Mouse (Mus musculus): ENCODE measurements around the gene Nhlrc1.

Nhlrc1 gene

GRCm38 (mm10) chr13:47014334-47015194 is at the start of gene Nhlrc1:
TSS of gene Nhlrc1 (minus strand) at chr13:47014850.
- DNase-seq (ENCODE audit: low spot score in 2 of 2) = peak; percentile 46 to 79

- DNase-seq (ENCODE audit: low spot score in 2 of 2) = no peak
These were observed 49.5 kb upstream of the Nhlrc1 start for GRCm38 (mm10) chr13:47063985-47064760.

- DNase-seq (ENCODE audit: low spot score in 2 of 2) = peak; percentile 38 to 72
These were observed 48.1 kb upstream of the Nhlrc1 start for GRCm38 (mm10) chr13:47062756-47063155.

- DNase-seq (ENCODE audit: low spot score in 2 of 2) = no peak
These were observed 42.1 kb upstream of the Nhlrc1 start for GRCm38 (mm10) chr13:47056781-47057180.

GRCm38 (mm10) chr13:47056126-47056525 is 41.5 kb upstream of the Nhlrc1 start:
- no peak for DNase-seq (ENCODE audit: low spot score in 2 of 2)

GRCm38 (mm10) chr13:47053971-47054370 is 39.3 kb upstream of the Nhlrc1 start:
- DNase-seq (ENCODE audit: low spot score in 2 of 2) = no peak

GRCm38 (mm10) chr13:47050009-47050408 is 35.4 kb upstream of the Nhlrc1 start:
- no peak for DNase-seq (ENCODE audit: low spot score in 2 of 2)

- DNase-seq (ENCODE audit: low spot score in 2 of 2) = no peak
These were observed 33.3 kb upstream of the Nhlrc1 start for GRCm38 (mm10) chr13:47047996-47048395.

- DNase-seq (ENCODE audit: low spot score in 2 of 2) = no peak
These were observed 29.9 kb upstream of the Nhlrc1 start, which contains the start of gene Tpmt for GRCm38 (mm10) chr13:47044617-47044947. TSS of gene Tpmt (minus strand) at chr13:47044737.

GRCm38 (mm10) chr13:47043833-47044616 is 29.4 kb upstream of the Nhlrc1 start:
- no peak for DNase-seq (ENCODE audit: low spot score in 2 of 2)

GRCm38 (mm10) chr13:47043030-47043680 is 28.5 kb upstream of the Nhlrc1 start, which contains the start of gene Kdm1b:
TSS of gene Kdm1b (plus strand) at chr13:47043499.
- DNase-seq (ENCODE audit: low spot score in 2 of 2) = peak; percentile 98 to 99

- DNase-seq (ENCODE audit: low spot score in 2 of 2) = no peak
These were observed 27.5 kb upstream of the Nhlrc1 start for GRCm38 (mm10) chr13:47042024-47042633.

- no peak for DNase-seq (ENCODE audit: low spot score in 2 of 2)
These were observed 25.4 kb upstream of the Nhlrc1 start for GRCm38 (mm10) chr13:47040061-47040460.

- DNase-seq (ENCODE audit: low spot score in 2 of 2) = no peak
These were observed 23.3 kb upstream of the Nhlrc1 start for GRCm38 (mm10) chr13:47037946-47038345.

GRCm38 (mm10) chr13:47033602-47034001 is 19.0 kb upstream of the Nhlrc1 start:
- DNase-seq (ENCODE audit: low spot score in 2 of 2) = no peak

GRCm38 (mm10) chr13:47030376-47031107 is 15.9 kb upstream of the Nhlrc1 start:
- DNase-seq (ENCODE audit: low spot score in 2 of 2) = no peak

- no peak for DNase-seq (ENCODE audit: low spot score in 2 of 2)
These were observed 6.1 kb upstream of the Nhlrc1 start for GRCm38 (mm10) chr13:47020798-47021197.

GRCm38 (mm10) chr13:47019774-47020173 is 5.1 kb upstream of the Nhlrc1 start:
- no peak for DNase-seq (ENCODE audit: low spot score in 2 of 2)

GRCm38 (mm10) chr13:47017259-47017658 is 2.6 kb upstream of the Nhlrc1 start:
- peak; percentile 42 to 45 for DNase-seq (ENCODE audit: low spot score in 2 of 2)

GRCm38 (mm10) chr13:47015195-47015501 is 498 bp upstream of the Nhlrc1 start:
- DNase-seq (ENCODE audit: low spot score in 2 of 2) = no peak

Measured in urinary bladder, adult 18-20 months (tissue).